Mouse (Mus musculus) lung, adult 10 weeks (tissue): Measurements from ENCODE around the gene 3110070M22Rik. TPM values are rescaled to one million over a fixed set of nuclear protein-coding genes. Genes with fewer than 3 reads are reported as not detected.

Experiments
- polyA plus RNA-seq: library from polyadenylated mRNA; stranded (reverse); fragments of 350-450 nt; fragmentation: Illumina TruSeq; extraction: RNeasy Lipid Tissue Mini Kit (QIAGEN cat#74804); gene quantifications from one replicate; pipeline ENCODE4 v1.2.3, GENCODE M21; 2014; ENCODE audit warnings: low read depth, low replicate concordance; ENCODE audit not compliant: insufficient read depth

The 3110070M22Rik gene
- 2.6 TPM for polyA plus RNA-seq

DNA sequence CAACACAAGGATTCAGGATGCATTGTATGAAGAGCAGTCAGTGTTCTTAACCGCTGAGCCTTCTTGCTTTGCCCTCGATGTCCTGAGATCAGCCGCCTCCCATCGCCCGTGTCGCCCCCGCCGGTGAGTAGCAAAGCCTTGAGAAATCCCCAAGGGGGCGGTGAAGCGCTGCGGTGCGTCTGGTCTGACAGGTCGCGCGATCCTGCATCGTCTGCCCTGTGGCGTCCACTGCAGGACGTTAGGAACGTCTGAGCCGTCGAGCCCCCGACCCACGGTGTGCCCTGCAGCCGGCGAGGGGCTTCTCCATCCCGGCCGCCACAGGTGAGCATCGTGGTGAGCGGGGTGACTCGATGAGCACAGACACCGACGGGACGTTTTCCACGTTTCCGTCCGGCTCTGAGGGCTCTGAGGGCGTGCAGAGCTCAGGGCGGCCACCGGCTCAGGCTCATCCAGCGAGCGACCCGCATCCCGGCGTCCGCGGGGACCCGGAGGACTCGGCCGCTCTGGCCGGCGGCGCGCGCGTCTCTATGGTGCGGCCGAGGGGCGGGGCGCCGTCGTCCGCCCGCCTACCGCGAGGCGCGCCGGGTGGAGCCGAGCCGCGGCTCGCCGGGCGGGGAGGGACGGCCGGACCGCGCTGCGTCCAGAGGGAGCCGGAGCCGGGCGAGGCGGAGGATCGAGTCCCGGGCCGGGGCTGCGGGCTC lies at the start of gene 3110070M22Rik, which contains the start of gene Tmem267:
Gene 3110070M22Rik, minus strand, starts transcription at position 504 of the 701 bp plus-strand sequence.
Gene Tmem267, plus strand, starts transcription at position 160 of the 701 bp plus-strand sequence.

DNA sequence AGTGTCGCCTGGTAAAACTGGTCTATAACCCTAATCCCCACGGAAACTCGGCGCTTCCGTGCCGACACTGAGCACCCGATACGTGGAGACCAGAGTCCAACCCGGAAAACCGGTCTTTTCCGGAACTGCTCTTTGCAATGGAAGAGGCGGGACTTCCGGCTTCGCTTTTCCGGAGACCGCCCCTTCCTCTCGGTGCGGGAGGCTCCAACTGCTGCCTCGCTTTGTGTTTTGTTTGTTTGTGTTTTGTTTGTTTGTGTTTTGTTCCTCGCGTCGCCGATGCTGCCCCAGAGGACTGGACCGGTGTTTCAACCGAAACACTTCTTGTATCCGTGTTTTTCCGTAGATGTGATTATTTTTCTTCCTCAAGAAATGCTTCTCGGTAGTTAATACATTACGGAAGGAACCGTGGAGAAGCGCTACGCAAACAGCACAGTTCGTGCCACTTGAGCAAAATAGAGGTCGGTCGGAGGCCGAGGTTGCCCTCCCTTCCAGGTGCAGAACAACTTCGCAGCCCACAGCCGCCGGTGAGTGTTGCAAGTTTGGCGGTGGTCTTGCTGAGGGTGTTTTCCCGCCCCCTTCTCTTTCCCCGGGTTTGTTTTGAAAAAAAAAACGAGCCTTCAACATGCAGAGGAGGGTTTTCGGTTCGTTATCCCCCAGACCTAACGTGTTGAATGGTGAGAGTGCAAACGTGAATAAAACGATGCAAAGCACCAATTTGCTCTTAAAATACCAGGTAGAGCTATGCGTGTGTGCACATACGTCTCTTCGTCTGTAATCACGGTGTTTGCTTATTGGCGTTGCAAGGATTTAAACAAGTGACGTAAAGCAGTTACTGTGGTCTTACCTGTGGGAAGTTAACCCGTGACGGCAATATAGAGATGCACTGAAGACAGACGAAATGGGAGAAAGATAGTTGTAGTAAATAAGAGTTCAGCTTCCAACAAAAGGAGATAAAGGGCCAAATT lies 25.3 kb downstream of the 3110070M22Rik start, which contains the start of gene 4833420G17Rik:
Gene 4833420G17Rik, plus strand, starts transcription at position 173 of the 965 bp plus-strand sequence.

Other genes starting within 250 kb of the 3110070M22Rik start
- gene Paip1, start 59.8 kb downstream of the 3110070M22Rik start, polyA plus RNA-seq, result 69.7 TPM
- gene 4833420G17Rik, start 25.6 kb downstream of the 3110070M22Rik start, polyA plus RNA-seq, result 19.3 TPM
- 17.4 TPM for gene Tmem267, start 344 bp downstream of the 3110070M22Rik start, polyA plus RNA-seq
- 0.45 TPM for gene Ccl28, start 135.4 kb upstream of the 3110070M22Rik start, polyA plus RNA-seq
- 60.7 TPM for gene Hmgcs1, start 202.0 kb upstream of the 3110070M22Rik start, polyA plus RNA-seq